Mouse (Mus musculus): Measurements from ENCODE around the gene Mtmr12.

GRCm38 (mm10) chr15:12203512-12204318 lies 1.1 kb upstream of the Mtmr12 start:
- TF ChIP-seq CTCF (IDR thresholded peaks at IDR 0.05; ENCODE audit: control insufficient read depth, insufficient read depth, low read length) (no peak), POLR2A (IDR thresholded peaks at IDR 0.05; ENCODE audit: borderline replicate concordance, control insufficient read depth, low read depth, low read length) (no peak)

All from bone marrow, adult 2 months (tissue).